Mouse (Mus musculus) stomach, postnatal 0 days (tissue): Measurements from ENCODE around the gene Plin5. TPM values are rescaled to one million over a fixed set of nuclear protein-coding genes. Genes with fewer than 3 reads are reported as not detected.
A peak's percentile ranks its signal among the peaks of the same experiment; 100 is the strongest.

Experiments used
- ATAC-seq: fragments of 200-750 bp; cut with Nextera tagmentation; 2 replicates; pipeline ENCODE4 v1.8.0; 2017; ENCODE audit not compliant: low FRiP score, low TSS enrichment
- DNase-seq: peaks from one replicate; pipeline ENCODE4 v3.0.0-alpha.2; 2016; ENCODE audit warnings: low spot score
- H3K27ac ChIP-seq: fragments of 300-500 bp; sonication (generic); replicated peaks from 2 replicates; pipeline ENCODE4 v1.5.1; 2014; ENCODE audit warnings: mild to moderate bottlenecking, control low read depth
- H3K27me3 ChIP-seq: fragments of 300-500 bp; sonication (generic); 2 replicates; pipeline ENCODE4 v1.6.1; 2014; ENCODE audit warnings: low read length; ENCODE audit not compliant: control insufficient read depth, insufficient read depth
- H3K36me3 ChIP-seq: fragments of 300-500 bp; sonication (generic); 2 replicates; pipeline ENCODE4 v1.6.1; 2014; ENCODE audit warnings: low read length, mixed read lengths; ENCODE audit not compliant: control insufficient read depth, insufficient read depth
- H3K4me1 ChIP-seq: fragments of 300-500 bp; sonication (generic); replicated peaks from 2 replicates; pipeline ENCODE4 v1.6.1; 2014; ENCODE audit warnings: antibody characterized with exemption; ENCODE audit not compliant: control insufficient read depth, insufficient read depth
- H3K4me2 ChIP-seq: fragments of 300-500 bp; sonication (generic); replicated peaks from 2 replicates; pipeline ENCODE4 v1.6.1; 2014; ENCODE audit warnings: low read depth, mild to moderate bottlenecking, control low read depth, moderate library complexity
- H3K4me3 ChIP-seq: fragments of 300-500 bp; sonication (generic); 2 replicates; pipeline ENCODE4 v1.5.1; 2014; ENCODE audit warnings: low read depth, low read length, control low read depth
- H3K9ac ChIP-seq: fragments of 300-500 bp; sonication (generic); 2 replicates; pipeline ENCODE4 v1.6.1; 2014; ENCODE audit warnings: mild to moderate bottlenecking, low read length, control low read depth, mixed read lengths
- H3K9me3 ChIP-seq: fragments of 300-500 bp; sonication (generic); 2 replicates; pipeline ENCODE4 v1.6.1; 2016; ENCODE audit warnings: low read length; ENCODE audit not compliant: control insufficient read depth
- CTCF ChIP-seq: IDR thresholded peaks from 2 replicates; pipeline ENCODE4 v1.5.1; 2016; ENCODE audit warnings: antibody characterized with exemption, low read depth, mild to moderate bottlenecking, moderate library complexity
- EP300 ChIP-seq: optimal IDR thresholded peaks from 2 replicates; pipeline ENCODE3; 2016; ENCODE audit warnings: antibody characterized with exemption
- WGBS: fragments of 180-500 bp; shearing (Covaris S2); extraction: QIAGEN DNeasy Blood & Tissue Kit; methylation state at CpG from one replicate; pipeline ENCODE4 v1.1.7; 2014; 5-methylcytosine and 5-hydroxymethylcytosine counted together
- polyA plus RNA-seq: library from polyadenylated mRNA; unstranded; fragments of >200 nt; fragmentation: Nextera tagmentation; extraction: Ambion mirVana; gene quantifications from 2 replicates; pipeline ENCODE4 v1.2.1, GENCODE M21; 2015

Gene Plin5
- polyA plus RNA-seq, 1 experiment from 2014 or later: 0.65 TPM

GRCm38 (mm10) chr17:56077523-56077922, 39.9 kb downstream of the Plin5 start:
- no peak for ATAC-seq
- no peak for DNase-seq
- 92% methylated on average over 5 of the region's 5 CpGs for WGBS
- Histone ChIP-seq H3K9me3 (no peaks in the 10 kb centered on the region), H3K4me3 (no peak overlapping the region), H3K36me3 (peaks cover 4% of the 10 kb centered on the region), H3K9ac (no peak overlapping the region), H3K4me2 (no peak overlapping the region), H3K4me1 (peaks cover 11% of the 10 kb centered on the region), H3K27me3 (no peaks in the 10 kb centered on the region), H3K27ac (no peak overlapping the region)
- TF ChIP-seq CTCF: 0 out of 2 replicates have a peak, but pooled peaks have one; percentile 8
- no peak for TF ChIP-seq EP300

GRCm38 (mm10) chr17:56074827-56075208, 42.6 kb downstream of the Plin5 start, which contains the start of gene Ubxn6:
TSS of gene Ubxn6 (minus strand) at chr17:56075028.
- Histone ChIP-seq H3K36me3 (peaks cover 20% of the 10 kb centered on the region), H3K27ac (peak within 1 kb of the TSS; percentile 99), H3K9ac (peak within 1 kb of the TSS; percentile 91), H3K4me2 (peak within 1 kb of the TSS; percentile 69), H3K4me3 (peak within 1 kb of the TSS; percentile 74), H3K27me3 (no peaks in the 10 kb centered on the region), H3K9me3 (no peaks in the 10 kb centered on the region), H3K4me1 (peaks cover 8% of the 10 kb centered on the region)
- DNase-seq (peak; percentile 97), ATAC-seq (peak; percentile 53)
- TF ChIP-seq CTCF (peak; percentile 68), EP300 (peak; percentile 73)
- WGBS: under 1% methylated on average over 35 of the region's 35 CpGs

- Histone ChIP-seq H3K4me3 (peak overlapping the region; percentile 74), H3K36me3 (peaks cover 26% of the 10 kb centered on the region), H3K9me3 (no peaks in the 10 kb centered on the region), H3K27ac (peak overlapping the region; percentile 99), H3K4me2 (peak overlapping the region; percentile 69), H3K27me3 (no peaks in the 10 kb centered on the region), H3K4me1 (peaks cover 8% of the 10 kb centered on the region), H3K9ac (peak overlapping the region; percentile 91)
- WGBS: 7% methylated on average over 21 of the region's 22 CpGs
- DNase-seq: peak; percentile 97
- TF ChIP-seq CTCF: no peak
- no peak for TF ChIP-seq EP300
- peak; percentile 55 for ATAC-seq
These were observed 43.1 kb downstream of the Plin5 start for GRCm38 (mm10) chr17:56074097-56074826.

GRCm38 (mm10) chr17:56072243-56072642, 45.2 kb downstream of the Plin5 start:
- Histone ChIP-seq H3K9me3 (no peaks in the 10 kb centered on the region), H3K4me2 (no peak overlapping the region), H3K27ac (no peak overlapping the region), H3K9ac (no peak overlapping the region), H3K4me3 (no peak overlapping the region), H3K27me3 (no peaks in the 10 kb centered on the region), H3K36me3 (peaks cover 41% of the 10 kb centered on the region), H3K4me1 (peaks cover 8% of the 10 kb centered on the region)
- WGBS: 90% methylated on average over 5 of the region's 5 CpGs
- TF ChIP-seq EP300: no peak
- no peak for TF ChIP-seq CTCF
- DNase-seq (no peak), ATAC-seq (no peak)

- Histone ChIP-seq H3K27ac (no peak overlapping the region), H3K4me3 (no peak overlapping the region), H3K4me2 (no peak overlapping the region), H3K27me3 (no peaks in the 10 kb centered on the region), H3K9ac (no peak overlapping the region), H3K4me1 (peaks cover 8% of the 10 kb centered on the region), H3K36me3 (peaks cover 44% of the 10 kb centered on the region), H3K9me3 (no peaks in the 10 kb centered on the region)
- ATAC-seq: no peak
- no peak for DNase-seq
- no peak for TF ChIP-seq CTCF
- TF ChIP-seq EP300: no peak
These were observed 46.3 kb downstream of the Plin5 start for GRCm38 (mm10) chr17:56071126-56071525.

GRCm38 (mm10) chr17:56069066-56069465, 48.3 kb downstream of the Plin5 start:
- no peak overlapping the region for H3K9ac ChIP-seq
- H3K27me3 ChIP-seq: no peaks in the 10 kb centered on the region
- TF ChIP-seq CTCF (no peak), EP300 (no peak)
- WGBS: 95% methylated on average over 14 of the region's 14 CpGs
- H3K36me3 ChIP-seq: peaks cover 51% of the 10 kb centered on the region
- ATAC-seq (no peak), DNase-seq (no peak)
- no peak overlapping the region for H3K4me3 ChIP-seq
- no peak overlapping the region for H3K27ac ChIP-seq
- no peaks in the 10 kb centered on the region for H3K9me3 ChIP-seq
- H3K4me1 ChIP-seq: peaks cover 2% of the 10 kb centered on the region; the same call in 1 of the 2 replicates
- no peak overlapping the region for H3K4me2 ChIP-seq
